Mouse (Mus musculus): ENCODE measurements around the gene Skap1.

DNA sequence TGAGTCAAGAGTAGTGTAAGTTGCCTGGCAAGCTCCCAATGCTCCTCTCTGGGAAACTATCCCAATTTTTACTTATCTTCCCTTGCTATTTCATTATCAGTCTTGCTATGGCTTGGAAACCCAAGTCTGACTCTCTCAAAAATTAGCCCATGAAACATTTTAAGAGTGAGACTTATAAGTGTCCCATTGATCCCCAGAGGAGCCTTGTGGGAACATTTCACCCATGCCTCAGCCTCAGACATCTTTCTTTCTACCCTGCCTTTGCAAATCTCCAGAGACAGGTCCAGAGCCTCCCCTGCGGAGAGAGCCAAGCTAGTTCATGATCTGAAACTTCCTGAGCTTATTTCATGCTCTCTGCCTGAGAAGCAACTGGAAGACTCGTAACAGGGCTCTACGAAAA is 167.1 kb downstream of the Skap1 start:
- no peak for TF ChIP-seq CTCF (IDR thresholded peaks at IDR 0.05 in 2 of 3, conservative IDR thresholded peaks at IDR 0.05 in 1 of 3; ENCODE audit: control insufficient read depth in 1 of 3, insufficient read depth in 1 of 3, low read depth in 2 of 3, low read length in 3 of 3, poor library complexity in 1 of 3, severe bottlenecking in 1 of 3)
- no peak for TF ChIP-seq POLR2AphosphoS2 (IDR thresholded peaks at IDR 0.05; ENCODE audit: low read length)
- TF ChIP-seq EP300 (IDR thresholded peaks at IDR 0.05; ENCODE audit: low read depth in 1 of 2, low read length in 2 of 2), result no peak
- TF ChIP-seq POLR2A (IDR thresholded peaks at IDR 0.05; ENCODE audit: control insufficient read depth in 1 of 2, insufficient read depth in 1 of 2, low read depth in 1 of 2, low read length in 2 of 2, poor library complexity in 1 of 2), result no peak
- no peak for TF ChIP-seq MYB (IDR thresholded peaks at IDR 0.05; ENCODE audit: low read depth, low read length)
- no peak for TF ChIP-seq JUND (IDR thresholded peaks at IDR 0.05; ENCODE audit: low read depth, low read length)
- TF ChIP-seq RAD21 (IDR thresholded peaks at IDR 0.05; ENCODE audit: low read depth, low read length), result no peak
- TF ChIP-seq E2F4 (IDR thresholded peaks at IDR 0.05; ENCODE audit: borderline replicate concordance, low read depth, low read length), result no peak
- TF ChIP-seq GABPA (IDR thresholded peaks at IDR 0.05; ENCODE audit: low read depth, low read length), result no peak
- no peak for TF ChIP-seq CHD2 (IDR thresholded peaks at IDR 0.05; ENCODE audit: low read length)
- no peak for TF ChIP-seq NELFE (IDR thresholded peaks at IDR 0.05; ENCODE audit: low read depth, low read length)
- TF ChIP-seq MAX (IDR thresholded peaks at IDR 0.05; ENCODE audit: low read length), result no peak
- TF ChIP-seq TAL1 (IDR thresholded peaks at IDR 0.05; ENCODE audit: low read length), result no peak
- TF ChIP-seq NRF1 (IDR thresholded peaks at IDR 0.05; ENCODE audit: insufficient read depth, low read depth, low read length, poor library complexity, severe bottlenecking), result no peak
